23 mouse cellular contexts compared by ENCODE assay signal in genomic region chr15:85298946-85299345, GRCm38 (mm10). TPM values are rescaled to one million over a fixed set of nuclear protein-coding genes. Genes with fewer than 3 reads are reported as not detected.
DNase-seq lines count a peak whose midpoint lies in the region; ATAC-seq lines count a peak whose summit lies in the region.
"Had no signal": no experiment of that assay in that cellular context is flagged by ENCODE, and none has a peak within 500 bp of the region (broad histone marks: within the 10 kb centered on the region; RNA-seq: fewer than 3 reads in every experiment).

No protein-coding gene starts in this region.

- peaks cover 28% of the 10 kb centered on the region for H3K4me1 ChIP-seq in lung, embryonic 15.5 days
- H3K4me1 ChIP-seq in embryonic facial prominence, embryonic 14.5 days (ENCODE audit: control insufficient read depth, insufficient read depth, low read length), result 0 out of 2 replicates have a peak, but pooled peaks cover 2% of the 10 kb centered on the region
- peaks cover 23% of the 10 kb centered on the region for H3K4me1 ChIP-seq in stomach, embryonic 15.5 days

- peak overlapping the region; percentile 83 for H3K27ac ChIP-seq in lung, embryonic 15.5 days
- no peak overlapping the region for H3K27ac ChIP-seq in embryonic facial prominence, embryonic 14.5 days (replicated peaks; ENCODE audit: low read depth, low read length)
- H3K27ac ChIP-seq in stomach, embryonic 15.5 days, result no peak overlapping the region
- H3K27ac ChIP-seq: forebrain, embryonic 12.5 days; gastrocnemius, adult 2 months; heart, embryonic 15.5 days; layer of hippocampus, adult 2 months; liver, embryonic 14.5 days; macrophage; midbrain, embryonic 10.5 days; neural tube, embryonic 12.5 days had no signal

- H3K36me3 ChIP-seq in lung, embryonic 15.5 days, result no peaks in the 10 kb centered on the region
- H3K36me3 ChIP-seq in embryonic facial prominence, embryonic 14.5 days (ENCODE audit: control insufficient read depth, insufficient read depth, low read length), result no peaks in the 10 kb centered on the region
- H3K36me3 ChIP-seq in stomach, embryonic 15.5 days, result no peaks in the 10 kb centered on the region
- H3K36me3 ChIP-seq: forebrain, embryonic 12.5 days; heart, embryonic 15.5 days; midbrain, embryonic 10.5 days; neural tube, embryonic 12.5 days had no signal

- ATAC-seq in lung, embryonic 15.5 days (ENCODE audit: borderline replicate concordance, extremely low read depth, low FRiP score, low TSS enrichment), result no peak
- 0 out of 2 replicates have a peak, but pooled peaks have one; percentile 7 for ATAC-seq in embryonic facial prominence, embryonic 14.5 days (ENCODE audit: low read depth)
- ATAC-seq in stomach, embryonic 15.5 days (ENCODE audit: insufficient read depth, low FRiP score, low read depth), result no peak
- ATAC-seq: hindbrain, embryonic 16.5 days had no signal

- H3K9me3 ChIP-seq in lung, embryonic 15.5 days, result no peaks in the 10 kb centered on the region
- H3K9me3 ChIP-seq in embryonic facial prominence, embryonic 14.5 days (ENCODE audit: control insufficient read depth, low read length), result no peaks in the 10 kb centered on the region
- no peaks in the 10 kb centered on the region for H3K9me3 ChIP-seq in stomach, embryonic 15.5 days
- H3K9me3 ChIP-seq: forebrain, embryonic 12.5 days; heart, embryonic 15.5 days; neural tube, embryonic 12.5 days had no signal

- H3K4me3 ChIP-seq in lung, embryonic 15.5 days, result no peak overlapping the region
- H3K4me3 ChIP-seq in embryonic facial prominence, embryonic 14.5 days (ENCODE audit: low read depth, low read length), result no peak overlapping the region
- H3K4me3 ChIP-seq in stomach, embryonic 15.5 days (replicated peaks), result no peak overlapping the region
- H3K4me3 ChIP-seq: forebrain, embryonic 12.5 days; heart, embryonic 15.5 days; layer of hippocampus, adult 2 months; midbrain, embryonic 10.5 days; neural tube, embryonic 12.5 days had no signal

- DNase-seq in cerebellum, postnatal 36 days, result peak; percentile 17 to 27
- DNase-seq in cerebellum, adult 9-11 months, result no peak
- no peak for DNase-seq in lung, adult 18-20 months
- peak; percentile 52 for DNase-seq in embryonic facial prominence, embryonic 14.5 days (ENCODE audit: low spot score)
- no peak for DNase-seq in adrenal gland, postnatal 14 days
- DNase-seq: adrenal gland, postnatal 25 days; cerebellum, adult 11-12 months; gastrocnemius, adult 2 months; heart, adult 11 months; kidney, adult 2 months; kidney, postnatal 14 days; right cerebral cortex, postnatal 4 days; thymus, postnatal 14 days had no signal

- H3K4me2 ChIP-seq in lung, embryonic 15.5 days, result peak overlapping the region; percentile 50; the same call in 1 of the 2 replicates
- no peak overlapping the region for H3K4me2 ChIP-seq in embryonic facial prominence, embryonic 14.5 days (ENCODE audit: low read depth, low read length)
- 0 out of 2 replicates have a peak overlapping the region, but pooled peaks have one; percentile 37 for H3K4me2 ChIP-seq in stomach, embryonic 15.5 days
- H3K4me2 ChIP-seq: forebrain, embryonic 12.5 days; neural tube, embryonic 12.5 days had no signal

- WGBS in lung, embryonic 15.5 days, result 69% methylated on average over 9 of the region's 9 CpGs
- 74% methylated on average over 9 of the region's 9 CpGs for WGBS in embryonic facial prominence, embryonic 14.5 days
- WGBS in stomach, embryonic 15.5 days, result 82% methylated on average over 9 of the region's 9 CpGs

- H3K27me3 ChIP-seq in lung, embryonic 15.5 days, result no peaks in the 10 kb centered on the region
- H3K27me3 ChIP-seq in embryonic facial prominence, embryonic 14.5 days (replicated peaks; ENCODE audit: control insufficient read depth, insufficient read depth, low read length), result no peaks in the 10 kb centered on the region
- H3K27me3 ChIP-seq in stomach, embryonic 15.5 days (replicated peaks), result no peaks in the 10 kb centered on the region
- H3K27me3 ChIP-seq: forebrain, embryonic 12.5 days; heart, embryonic 15.5 days; neural tube, embryonic 12.5 days had no signal

- no peak overlapping the region for H3K9ac ChIP-seq in lung, embryonic 15.5 days
- H3K9ac ChIP-seq in embryonic facial prominence, embryonic 14.5 days (ENCODE audit: low read depth, low read length), result no peak overlapping the region
- H3K9ac ChIP-seq in stomach, embryonic 15.5 days, result no peak overlapping the region
- H3K9ac ChIP-seq: forebrain, embryonic 12.5 days; heart, embryonic 15.5 days; liver, embryonic 14.5 days; neural tube, embryonic 12.5 days had no signal

RNA-seq across cellular contexts. Expression of gene Atxn10, which starts 37.1 kb away (rescaled TPM):
- polyA plus RNA-seq in lung, embryonic 15.5 days (2015; fragmentation: Nextera tagmentation; extraction: Ambion mirVana), result 344 and 350 TPM in 2 replicates
- 261 and 303 TPM in 2 replicates for polyA plus RNA-seq in embryonic facial prominence, embryonic 14.5 days (2014; fragmentation: Nextera tagmentation; extraction: Ambion mirVana)
- 231 and 251 TPM in 2 replicates for polyA plus RNA-seq in stomach, embryonic 15.5 days (2015; fragmentation: Nextera tagmentation; extraction: Ambion mirVana)
- 105 and 109 TPM in 2 replicates for total RNA-seq in adrenal gland, postnatal 14 days (2021)

Comparison
In these comparisons a context has a peak if more than half of its experiments do, and no peak if none do; other contexts are left out.
1. DNase-seq: peak in cerebellum, postnatal 36 days (2 of 2) and embryonic facial prominence, embryonic 14.5 days (single experiment); none in cerebellum, adult 9-11 months (single experiment), lung, adult 18-20 months (0 of 2) and adrenal gland, postnatal 14 days (single experiment).